Mouse (Mus musculus): Measurements from ENCODE around the gene Faf2. TPM values are rescaled to one million over a fixed set of nuclear protein-coding genes. Genes with fewer than 3 reads are reported as not detected.

The Faf2 gene
- polyA plus RNA-seq, 1 experiment from 2014 or later, result 95.3 TPM

DNA sequence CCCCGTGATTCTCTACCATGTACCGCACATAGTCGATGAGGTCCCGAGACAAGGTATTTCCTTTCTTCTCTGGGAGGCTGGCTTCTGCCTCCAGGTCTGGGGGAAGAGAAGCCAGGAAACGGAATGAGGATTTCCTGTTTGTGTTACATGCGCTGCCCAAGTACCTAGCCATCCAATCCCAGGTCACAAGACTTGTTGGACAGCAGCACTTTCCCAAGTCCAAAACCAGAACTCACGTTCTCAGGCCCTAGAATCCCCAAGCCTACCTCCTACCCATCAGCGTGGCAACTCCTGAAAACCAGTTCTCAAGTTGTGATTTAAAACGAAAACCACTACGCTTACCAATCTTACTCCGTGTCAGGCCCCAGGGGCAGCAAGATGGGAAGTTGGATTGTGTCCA lies 35.8 kb upstream of the Faf2 start:
- Histone ChIP-seq H3K4me1 (replicated peaks; ENCODE audit: control insufficient read depth, insufficient read depth, low read length) (peaks cover 8% of the 10 kb centered on the region; the same call in 1 of the 2 replicates), H3K4me3 (ENCODE audit: low read depth, low read length) (no peak overlapping the region), H3K27me3 (replicated peaks; ENCODE audit: control insufficient read depth, insufficient read depth, low read length) (no peaks in the 10 kb centered on the region), H3K36me3 (ENCODE audit: control insufficient read depth, insufficient read depth, low read length) (peaks cover 71% of the 10 kb centered on the region), H3K27ac (ENCODE audit: low read depth) (no peak overlapping the region), H3K4me2 (ENCODE audit: low read length) (no peak overlapping the region), H3K9ac (ENCODE audit: low read length) (no peak overlapping the region), H3K9me3 (ENCODE audit: control insufficient read depth, low read length) (no peaks in the 10 kb centered on the region)
- no peak for DNase-seq (ENCODE audit: low spot score)
- WGBS, result 92% methylated on average over 11 of the region's 11 CpGs
- ATAC-seq (replicated peaks; ENCODE audit: low FRiP score, low TSS enrichment, low read depth), result no peak

DNA sequence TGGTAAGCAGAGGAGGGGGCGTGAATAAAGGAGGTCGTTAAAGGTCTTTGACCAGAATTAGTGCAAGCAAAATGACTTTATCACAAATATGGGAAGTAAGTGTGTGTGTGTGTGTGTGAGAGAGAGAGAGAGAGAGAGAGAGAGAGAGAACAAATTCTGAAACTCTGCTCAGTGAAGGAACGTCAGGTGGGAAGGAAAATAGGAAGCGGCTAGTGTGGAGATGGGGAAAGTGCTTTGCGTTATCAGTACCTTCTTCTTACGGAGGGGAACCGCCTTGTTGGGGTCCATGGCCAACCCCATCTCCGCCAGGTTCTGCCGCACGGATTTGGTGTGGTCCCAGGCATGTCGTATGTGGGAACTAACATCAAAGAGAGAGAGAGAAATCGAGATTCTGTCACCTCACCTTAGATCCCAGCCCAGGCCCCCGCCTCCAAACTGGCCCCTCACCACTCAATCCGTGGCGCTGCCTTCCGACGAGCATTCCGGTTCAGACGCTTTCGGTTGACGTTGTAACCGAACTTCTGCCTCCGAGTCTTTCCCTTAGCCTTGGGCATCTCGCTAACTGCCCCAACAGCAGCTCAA lies 32.1 kb upstream of the Faf2 start:
- Histone ChIP-seq H3K4me1 (replicated peaks; ENCODE audit: control insufficient read depth, insufficient read depth, low read length) (peaks cover 13% of the 10 kb centered on the region; the same call in 1 of the 2 replicates), H3K27me3 (replicated peaks; ENCODE audit: control insufficient read depth, insufficient read depth, low read length) (no peaks in the 10 kb centered on the region), H3K4me3 (ENCODE audit: low read depth, low read length) (peak overlapping the region; percentile 87), H3K27ac (ENCODE audit: low read depth) (no peak overlapping the region), H3K9me3 (ENCODE audit: control insufficient read depth, low read length) (no peaks in the 10 kb centered on the region), H3K9ac (ENCODE audit: low read length) (peak overlapping the region; percentile 84), H3K36me3 (ENCODE audit: control insufficient read depth, insufficient read depth, low read length) (peaks cover 51% of the 10 kb centered on the region), H3K4me2 (ENCODE audit: low read length) (peak overlapping the region; percentile 72)
- ATAC-seq (replicated peaks; ENCODE audit: low FRiP score, low TSS enrichment, low read depth), result peak; percentile 10
- no peak for DNase-seq (ENCODE audit: low spot score)
- 1% methylated on average over 24 of the region's 24 CpGs for WGBS

DNA sequence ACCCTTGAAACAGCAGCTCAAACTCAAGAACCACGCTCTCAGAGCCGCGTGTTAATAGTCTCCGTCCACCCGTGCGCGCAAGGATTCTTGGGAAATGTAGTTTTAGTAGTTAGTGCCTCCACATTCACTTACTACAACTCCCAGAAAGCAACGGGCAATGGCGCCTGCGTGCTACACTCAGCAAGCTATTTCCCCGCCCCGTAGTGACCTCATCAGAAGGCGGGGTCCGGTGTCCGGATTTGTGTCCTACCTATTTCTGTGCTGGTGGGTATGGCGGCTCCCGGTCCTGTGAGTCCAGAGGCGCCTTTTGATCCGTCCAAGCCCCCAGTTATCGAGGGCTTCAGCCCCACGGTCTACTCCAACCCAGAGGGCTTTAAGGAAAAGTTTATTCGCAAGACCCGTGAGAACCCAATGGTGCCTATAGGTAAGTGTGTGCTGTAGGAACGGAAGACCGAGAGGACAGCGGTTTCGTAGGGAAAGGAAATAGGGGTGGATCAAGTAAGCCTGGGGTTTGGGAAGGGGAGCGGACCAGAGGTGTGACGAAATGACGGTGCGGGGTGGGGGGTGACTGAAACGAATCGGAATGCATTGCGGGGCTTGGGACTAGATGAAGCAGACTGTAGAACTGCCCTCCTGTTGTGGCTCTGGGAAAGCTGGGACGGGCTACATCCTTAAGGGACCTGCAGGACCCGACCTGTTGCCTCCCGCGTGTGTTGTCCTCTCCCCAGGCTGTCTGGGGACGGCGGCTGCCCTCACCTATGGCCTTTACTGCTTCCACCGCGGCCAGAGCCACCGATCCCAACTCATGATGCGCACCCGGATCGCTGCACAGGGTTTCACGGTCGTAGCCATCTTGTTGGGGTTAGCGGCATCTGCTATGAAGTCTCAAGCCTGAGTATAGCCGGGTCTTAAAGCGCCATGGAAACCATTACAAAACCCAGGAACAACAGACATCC lies 31.3 kb upstream of the Faf2 start, which contains the start of the genes Nop16 and Higd2a:
Gene Nop16 (minus strand): TSS at position 95 of the 956 bp plus-strand sequence.
Gene Higd2a (plus strand): TSS at position 212 of the 956 bp plus-strand sequence.
- H3K27me3 ChIP-seq (replicated peaks; ENCODE audit: control insufficient read depth, insufficient read depth, low read length), result no peaks in the 10 kb centered on the region
- no peaks in the 10 kb centered on the region for H3K9me3 ChIP-seq (ENCODE audit: control insufficient read depth, low read length)
- H3K36me3 ChIP-seq (ENCODE audit: control insufficient read depth, insufficient read depth, low read length), result peaks cover 43% of the 10 kb centered on the region
- DNase-seq (ENCODE audit: low spot score) (peak; percentile 99), ATAC-seq (replicated peaks; ENCODE audit: low FRiP score, low TSS enrichment, low read depth) (peak; percentile 96)
- H3K4me2 ChIP-seq (ENCODE audit: low read length), result peak within 1 kb of the TSS; percentile 92
- H3K4me1 ChIP-seq (replicated peaks; ENCODE audit: control insufficient read depth, insufficient read depth, low read length), result peaks cover 13% of the 10 kb centered on the region; the same call in 1 of the 2 replicates
- H3K9ac ChIP-seq (ENCODE audit: low read length), result peak within 1 kb of the TSS; percentile 84
- WGBS, result under 1% methylated on average over 51 of the region's 51 CpGs
- peak within 1 kb of the TSS; percentile 85 for H3K27ac ChIP-seq (ENCODE audit: low read depth)
- peak within 1 kb of the TSS; percentile 87 for H3K4me3 ChIP-seq (ENCODE audit: low read depth, low read length)

DNA sequence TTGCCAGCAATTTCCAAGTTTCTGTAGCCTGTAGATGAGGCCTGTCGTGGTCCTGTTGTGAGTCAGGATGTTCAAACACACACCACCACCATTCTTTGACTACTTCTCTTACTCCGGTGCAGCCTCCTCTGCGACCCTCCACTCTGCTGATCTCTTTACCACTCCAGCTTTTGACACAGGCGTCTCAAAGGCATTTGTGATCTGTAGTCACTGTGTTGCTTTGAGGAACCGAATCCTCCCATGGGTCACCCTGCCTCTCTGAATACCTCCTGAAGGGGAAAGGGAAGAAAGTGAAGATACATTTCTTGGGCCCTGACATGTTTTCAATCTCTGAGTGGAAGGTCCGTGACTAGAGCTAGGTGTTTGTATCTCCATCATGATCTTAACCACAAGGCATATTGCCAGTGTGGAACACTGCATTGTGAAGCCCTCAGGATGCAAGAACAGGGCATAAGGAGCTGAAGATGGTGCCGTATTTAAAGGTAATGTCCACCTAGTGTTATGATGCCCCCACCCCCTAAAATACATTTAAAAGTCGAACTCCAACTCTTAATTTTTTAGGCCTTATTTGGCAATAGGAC lies 29.7 kb upstream of the Faf2 start:
- H3K9me3 ChIP-seq (ENCODE audit: control insufficient read depth, low read length), result no peaks in the 10 kb centered on the region
- ATAC-seq (replicated peaks; ENCODE audit: low FRiP score, low TSS enrichment, low read depth) (no peak), DNase-seq (ENCODE audit: low spot score) (no peak)
- 90% methylated on average over 8 of the region's 8 CpGs for WGBS
- no peak overlapping the region for H3K27ac ChIP-seq (ENCODE audit: low read depth)
- no peak overlapping the region for H3K4me2 ChIP-seq (ENCODE audit: low read length)
- peaks cover 13% of the 10 kb centered on the region; the same call in 1 of the 2 replicates for H3K4me1 ChIP-seq (replicated peaks; ENCODE audit: control insufficient read depth, insufficient read depth, low read length)
- peaks cover 41% of the 10 kb centered on the region for H3K36me3 ChIP-seq (ENCODE audit: control insufficient read depth, insufficient read depth, low read length)
- H3K27me3 ChIP-seq (replicated peaks; ENCODE audit: control insufficient read depth, insufficient read depth, low read length), result no peaks in the 10 kb centered on the region
- H3K9ac ChIP-seq (ENCODE audit: low read length), result no peak overlapping the region
- no peak overlapping the region for H3K4me3 ChIP-seq (ENCODE audit: low read depth, low read length)

DNA sequence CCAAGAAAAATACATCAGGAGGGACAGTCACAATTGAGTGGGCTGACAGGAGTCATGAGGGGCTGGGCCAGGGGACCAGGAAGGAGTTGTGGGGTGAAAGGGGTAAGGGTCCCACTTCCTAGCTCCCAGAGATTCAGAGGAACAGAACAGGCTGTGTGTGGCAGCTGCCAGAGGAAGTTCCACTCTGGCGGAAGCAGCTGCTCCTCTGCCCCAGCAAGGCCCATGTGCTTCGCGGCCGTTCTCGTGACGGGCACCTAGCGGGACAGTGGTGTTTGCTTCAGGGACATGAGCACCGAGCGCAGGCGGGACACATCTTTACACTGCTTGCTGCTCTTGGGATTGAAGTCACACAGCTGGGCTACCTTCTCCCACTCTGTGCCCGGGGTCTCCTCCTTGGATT lies 28.0 kb upstream of the Faf2 start:
- H3K4me2 ChIP-seq (ENCODE audit: low read length), result no peak overlapping the region
- no peaks in the 10 kb centered on the region for H3K27me3 ChIP-seq (replicated peaks; ENCODE audit: control insufficient read depth, insufficient read depth, low read length)
- H3K9me3 ChIP-seq (ENCODE audit: control insufficient read depth, low read length), result no peaks in the 10 kb centered on the region
- H3K36me3 ChIP-seq (ENCODE audit: control insufficient read depth, insufficient read depth, low read length), result peaks cover 35% of the 10 kb centered on the region
- H3K9ac ChIP-seq (ENCODE audit: low read length), result no peak overlapping the region
- DNase-seq (ENCODE audit: low spot score) (no peak), ATAC-seq (replicated peaks; ENCODE audit: low FRiP score, low TSS enrichment, low read depth) (no peak)
- peaks cover 13% of the 10 kb centered on the region; the same call in 1 of the 2 replicates for H3K4me1 ChIP-seq (replicated peaks; ENCODE audit: control insufficient read depth, insufficient read depth, low read length)
- no peak overlapping the region for H3K27ac ChIP-seq (ENCODE audit: low read depth)
- H3K4me3 ChIP-seq (ENCODE audit: low read depth, low read length), result no peak overlapping the region
- 88% methylated on average over 11 of the region's 11 CpGs for WGBS

DNA sequence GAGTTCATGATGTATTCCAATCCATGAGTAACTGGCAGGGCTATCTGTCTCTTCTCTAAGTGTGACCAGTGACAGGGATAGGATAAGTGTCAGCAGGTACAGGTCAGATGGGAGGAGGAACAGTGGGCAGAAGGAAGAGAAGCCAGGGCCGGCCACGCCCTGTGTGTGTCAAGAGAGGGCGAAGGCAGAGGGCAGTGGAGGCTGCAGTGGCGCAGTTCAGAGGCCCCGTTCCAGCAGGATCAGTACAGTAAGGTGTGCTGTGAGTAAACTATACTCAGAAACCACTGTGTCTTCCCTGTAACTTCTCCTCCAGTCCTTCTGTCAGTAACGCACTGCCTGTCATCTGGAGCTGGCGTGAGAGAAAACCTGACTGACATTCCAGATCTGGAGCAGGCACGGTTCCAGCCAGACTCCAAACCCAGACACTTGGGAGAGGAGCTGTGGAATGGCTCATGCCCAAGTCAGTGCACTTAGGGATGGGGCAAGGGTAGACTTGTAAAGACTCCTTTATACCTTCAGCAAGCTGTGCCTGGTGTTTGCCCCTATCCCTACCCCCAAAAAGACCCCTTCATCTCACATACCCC lies 25.4 kb upstream of the Faf2 start:
- H3K27ac ChIP-seq (ENCODE audit: low read depth), result no peak overlapping the region
- H3K27me3 ChIP-seq (replicated peaks; ENCODE audit: control insufficient read depth, insufficient read depth, low read length), result no peaks in the 10 kb centered on the region
- no peak overlapping the region for H3K4me2 ChIP-seq (ENCODE audit: low read length)
- H3K4me1 ChIP-seq (replicated peaks; ENCODE audit: control insufficient read depth, insufficient read depth, low read length), result peaks cover 2% of the 10 kb centered on the region; the same call in 1 of the 2 replicates
- ATAC-seq (replicated peaks; ENCODE audit: low FRiP score, low TSS enrichment, low read depth), result no peak
- peaks cover 39% of the 10 kb centered on the region for H3K36me3 ChIP-seq (ENCODE audit: control insufficient read depth, insufficient read depth, low read length)
- 75% methylated on average over 8 of the region's 8 CpGs for WGBS
- no peak overlapping the region for H3K9ac ChIP-seq (ENCODE audit: low read length)
- H3K4me3 ChIP-seq (ENCODE audit: low read depth, low read length), result no peak overlapping the region
- DNase-seq (ENCODE audit: low spot score), result no peak
- no peaks in the 10 kb centered on the region for H3K9me3 ChIP-seq (ENCODE audit: control insufficient read depth, low read length)

DNA sequence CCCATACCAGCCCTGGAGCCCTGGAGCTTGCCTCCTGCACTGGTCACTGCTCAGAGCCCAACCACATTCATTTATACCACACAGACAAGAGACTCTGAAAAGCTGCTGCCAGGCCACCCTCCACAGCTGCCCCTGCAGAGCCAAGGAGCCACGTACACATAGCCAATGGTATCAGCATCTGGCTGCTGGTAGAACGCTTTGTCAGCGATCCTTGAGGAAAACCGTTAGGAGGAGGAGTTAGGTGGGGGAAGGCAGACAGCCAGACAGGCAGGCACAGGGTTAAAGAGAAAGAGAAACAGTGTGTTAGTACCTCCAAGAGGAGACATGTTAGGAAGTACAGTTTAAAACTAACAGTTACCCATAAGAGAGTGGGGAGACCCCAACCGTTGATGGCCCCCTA lies 24.7 kb upstream of the Faf2 start:
- no peak overlapping the region for H3K9ac ChIP-seq (ENCODE audit: low read length)
- H3K9me3 ChIP-seq (ENCODE audit: control insufficient read depth, low read length), result no peaks in the 10 kb centered on the region
- no peak for ATAC-seq (replicated peaks; ENCODE audit: low FRiP score, low TSS enrichment, low read depth)
- H3K4me2 ChIP-seq (ENCODE audit: low read length), result no peak overlapping the region
- H3K27me3 ChIP-seq (replicated peaks; ENCODE audit: control insufficient read depth, insufficient read depth, low read length), result no peaks in the 10 kb centered on the region
- H3K4me3 ChIP-seq (ENCODE audit: low read depth, low read length), result no peak overlapping the region
- H3K27ac ChIP-seq (ENCODE audit: low read depth), result no peak overlapping the region
- DNase-seq (ENCODE audit: low spot score), result no peak
- WGBS, result 65% methylated on average over 5 of the region's 5 CpGs
- no peaks in the 10 kb centered on the region; the same call in 1 of the 2 replicates for H3K4me1 ChIP-seq (replicated peaks; ENCODE audit: control insufficient read depth, insufficient read depth, low read length)
- H3K36me3 ChIP-seq (ENCODE audit: control insufficient read depth, insufficient read depth, low read length), result peaks cover 38% of the 10 kb centered on the region

DNA sequence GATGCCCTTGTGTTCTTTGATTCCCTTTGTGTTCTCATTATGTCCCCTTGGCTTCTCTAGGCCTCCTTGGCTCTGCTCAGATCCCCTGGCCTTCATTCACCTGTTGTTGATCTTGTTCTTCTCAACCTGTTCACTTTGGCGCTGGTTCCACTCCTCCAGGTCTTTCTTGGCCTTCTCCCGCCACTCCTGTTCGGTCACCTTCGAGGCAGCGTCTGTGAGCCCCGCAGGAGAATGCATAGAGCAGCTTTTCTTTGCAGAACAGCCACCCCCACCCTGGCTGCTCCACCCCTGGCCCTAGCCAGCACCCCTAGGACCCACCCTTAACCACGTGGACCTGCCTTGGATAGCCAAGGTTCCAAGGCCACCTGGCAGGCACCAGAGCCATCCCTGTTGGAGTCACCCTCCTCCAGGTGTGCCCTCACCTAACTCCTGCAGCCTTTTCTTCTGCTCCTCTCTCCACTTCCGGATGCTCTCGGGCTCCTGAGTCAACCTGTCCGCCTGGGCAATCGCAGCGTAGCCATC lies 22.9 kb upstream of the Faf2 start:
- H3K4me1 ChIP-seq (replicated peaks; ENCODE audit: control insufficient read depth, insufficient read depth, low read length), result no peaks in the 10 kb centered on the region
- H3K27ac ChIP-seq (ENCODE audit: low read depth), result no peak overlapping the region
- H3K27me3 ChIP-seq (replicated peaks; ENCODE audit: control insufficient read depth, insufficient read depth, low read length), result no peaks in the 10 kb centered on the region
- H3K9me3 ChIP-seq (ENCODE audit: control insufficient read depth, low read length), result no peaks in the 10 kb centered on the region
- ATAC-seq (replicated peaks; ENCODE audit: low FRiP score, low TSS enrichment, low read depth) (no peak), DNase-seq (ENCODE audit: low spot score) (no peak)
- no peak overlapping the region for H3K9ac ChIP-seq (ENCODE audit: low read length)
- H3K4me3 ChIP-seq (ENCODE audit: low read depth, low read length), result no peak overlapping the region
- peaks cover 25% of the 10 kb centered on the region for H3K36me3 ChIP-seq (ENCODE audit: control insufficient read depth, insufficient read depth, low read length)
- WGBS, result 90% methylated on average over 12 of the region's 12 CpGs
- H3K4me2 ChIP-seq (ENCODE audit: low read length), result no peak overlapping the region
